Mouse (Mus musculus): ENCODE measurements around the gene Gm20708. TPM values are rescaled to one million over a fixed set of nuclear protein-coding genes. Genes with fewer than 3 reads are reported as not detected.

The Gm20708 gene
- polyA plus RNA-seq (2012; rRNA removed) = 1.0 TPM in 1 of 2 replicates, not detected in the other

DNA sequence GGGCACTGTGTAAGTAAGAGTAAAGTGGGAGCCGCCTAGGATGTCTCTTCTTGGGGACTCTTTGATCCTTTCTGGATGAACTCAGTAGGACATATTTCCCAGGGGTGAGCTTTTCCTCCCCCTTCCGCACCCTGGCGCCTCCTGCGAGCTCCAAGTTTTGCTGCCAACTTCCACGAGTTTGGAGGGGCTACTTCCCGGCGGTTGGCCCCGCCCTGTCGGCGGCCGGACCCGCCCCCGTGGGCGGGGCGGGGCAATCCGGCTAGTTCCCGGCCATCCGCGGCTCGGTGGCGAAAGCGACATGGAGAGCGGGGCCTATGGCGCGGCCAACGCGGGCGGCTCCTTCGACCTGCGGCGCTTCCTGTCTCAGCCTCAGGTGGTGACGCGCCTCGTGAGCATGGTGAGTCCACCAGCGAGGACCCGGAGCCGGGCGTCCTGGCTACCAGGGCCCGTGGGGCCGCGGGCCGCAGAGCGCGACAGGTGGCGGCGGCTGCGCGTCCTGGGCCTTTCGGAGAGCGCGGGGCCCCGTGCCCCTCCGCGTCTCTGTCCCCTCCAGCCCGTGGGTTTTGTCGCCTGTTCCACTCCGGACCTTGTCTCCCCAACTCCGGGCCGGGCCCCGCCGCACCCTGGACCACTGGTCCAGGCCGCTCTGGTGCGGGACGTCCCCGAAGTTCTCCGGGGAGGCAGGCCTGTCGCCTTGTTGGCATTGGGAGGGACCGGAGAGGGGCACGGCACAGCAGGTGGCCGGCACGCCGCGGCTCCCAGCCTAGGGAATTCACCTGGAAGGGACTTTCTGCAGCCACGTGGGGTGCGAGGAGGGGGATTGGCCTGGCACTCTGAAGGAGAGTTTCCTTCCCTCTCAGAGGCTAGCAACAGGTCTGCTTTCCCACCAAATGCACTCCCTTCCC is at the start of gene Gm20708, which contains the start of gene Syngr2:
Gm20708 (plus strand) TSS at position 262 of the 905 bp plus-strand sequence.
Syngr2 (plus strand) TSS at position 262 of the 905 bp plus-strand sequence.
- H3K4me1 ChIP-seq (ENCODE audit: control insufficient read depth, insufficient read depth, low read length) = peaks cover 18% of the 10 kb centered on the region
- peak within 1 kb of the TSS; percentile 2; the same call in 1 of the 2 replicates for H3K27ac ChIP-seq (ENCODE audit: control insufficient read depth, insufficient read depth, low read depth, low read length)
- no peaks in the 10 kb centered on the region for H3K36me3 ChIP-seq (ENCODE audit: control insufficient read depth, insufficient read depth, low read length)
- H3K4me3 ChIP-seq (ENCODE audit: control insufficient read depth, low read depth, low read length) = peak within 1 kb of the TSS; percentile 86
- TF ChIP-seq CTCF (IDR thresholded peaks at IDR 0.05; ENCODE audit: control insufficient read depth, insufficient read depth, insufficient replicate concordance, low read depth, low read length) = no peak
- TF ChIP-seq POLR2A (IDR thresholded peaks at IDR 0.05; ENCODE audit: control insufficient read depth, low read depth, low read length) = peak; percentile 55
- no peaks in the 10 kb centered on the region for H3K27me3 ChIP-seq (ENCODE audit: control insufficient read depth, insufficient read depth, low read length)

- Histone ChIP-seq H3K4me1 (ENCODE audit: control insufficient read depth, insufficient read depth, low read length) (no peaks in the 10 kb centered on the region), H3K27ac (ENCODE audit: control insufficient read depth, insufficient read depth, low read depth, low read length) (no peak overlapping the region), H3K27me3 (ENCODE audit: control insufficient read depth, insufficient read depth, low read length) (no peaks in the 10 kb centered on the region), H3K36me3 (ENCODE audit: control insufficient read depth, insufficient read depth, low read length) (peaks cover 9% of the 10 kb centered on the region; the same call in 1 of the 2 replicates), H3K4me3 (ENCODE audit: control insufficient read depth, low read depth, low read length) (no peak overlapping the region)
- TF ChIP-seq POLR2A (IDR thresholded peaks at IDR 0.05; ENCODE audit: control insufficient read depth, low read depth, low read length) = no peak
- TF ChIP-seq CTCF (IDR thresholded peaks at IDR 0.05; ENCODE audit: control insufficient read depth, insufficient read depth, insufficient replicate concordance, low read depth, low read length) = no peak
Measured at GRCm38 (mm10) chr11:117760374-117761119, 48.9 kb upstream of the Gm20708 start.

GRCm38 (mm10) chr11:117761801-117762200 is 47.7 kb upstream of the Gm20708 start:
- Histone ChIP-seq H3K4me1 (ENCODE audit: control insufficient read depth, insufficient read depth, low read length) (no peaks in the 10 kb centered on the region), H3K27me3 (ENCODE audit: control insufficient read depth, insufficient read depth, low read length) (no peaks in the 10 kb centered on the region), H3K4me3 (ENCODE audit: control insufficient read depth, low read depth, low read length) (no peak overlapping the region), H3K36me3 (ENCODE audit: control insufficient read depth, insufficient read depth, low read length) (peaks cover 9% of the 10 kb centered on the region; the same call in 1 of the 2 replicates), H3K27ac (ENCODE audit: control insufficient read depth, insufficient read depth, low read depth, low read length) (no peak overlapping the region)
- no peak for TF ChIP-seq CTCF (IDR thresholded peaks at IDR 0.05; ENCODE audit: control insufficient read depth, insufficient read depth, insufficient replicate concordance, low read depth, low read length)
- TF ChIP-seq POLR2A (IDR thresholded peaks at IDR 0.05; ENCODE audit: control insufficient read depth, low read depth, low read length) = no peak

DNA sequence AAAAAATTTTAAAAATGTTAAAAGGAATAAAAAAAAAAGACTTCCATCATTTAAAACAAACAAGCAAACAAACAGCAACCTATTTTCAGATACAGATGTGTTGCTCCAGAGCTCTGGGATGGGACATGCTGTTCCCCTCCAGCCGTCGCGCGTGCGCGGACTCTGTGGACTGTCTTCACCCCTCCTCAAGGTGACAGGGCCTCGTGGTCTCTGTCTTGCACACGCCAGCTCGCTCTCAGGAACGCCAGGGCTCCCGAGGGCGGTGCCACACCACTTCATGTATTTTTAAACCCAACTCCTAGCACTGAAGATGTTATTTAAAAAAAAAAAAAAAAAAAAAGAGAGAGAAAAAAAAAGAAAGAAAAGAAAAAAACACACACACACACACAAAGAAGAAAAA is 47.2 kb upstream of the Gm20708 start:
- Histone ChIP-seq H3K27me3 (ENCODE audit: control insufficient read depth, insufficient read depth, low read length) (no peaks in the 10 kb centered on the region), H3K4me3 (ENCODE audit: control insufficient read depth, low read depth, low read length) (no peak overlapping the region), H3K36me3 (ENCODE audit: control insufficient read depth, insufficient read depth, low read length) (peaks cover 9% of the 10 kb centered on the region; the same call in 1 of the 2 replicates), H3K27ac (ENCODE audit: control insufficient read depth, insufficient read depth, low read depth, low read length) (no peak overlapping the region), H3K4me1 (ENCODE audit: control insufficient read depth, insufficient read depth, low read length) (no peaks in the 10 kb centered on the region)
- TF ChIP-seq CTCF (IDR thresholded peaks at IDR 0.05; ENCODE audit: control insufficient read depth, insufficient read depth, insufficient replicate concordance, low read depth, low read length) = no peak
- TF ChIP-seq POLR2A (IDR thresholded peaks at IDR 0.05; ENCODE audit: control insufficient read depth, low read depth, low read length) = no peak

DNA sequence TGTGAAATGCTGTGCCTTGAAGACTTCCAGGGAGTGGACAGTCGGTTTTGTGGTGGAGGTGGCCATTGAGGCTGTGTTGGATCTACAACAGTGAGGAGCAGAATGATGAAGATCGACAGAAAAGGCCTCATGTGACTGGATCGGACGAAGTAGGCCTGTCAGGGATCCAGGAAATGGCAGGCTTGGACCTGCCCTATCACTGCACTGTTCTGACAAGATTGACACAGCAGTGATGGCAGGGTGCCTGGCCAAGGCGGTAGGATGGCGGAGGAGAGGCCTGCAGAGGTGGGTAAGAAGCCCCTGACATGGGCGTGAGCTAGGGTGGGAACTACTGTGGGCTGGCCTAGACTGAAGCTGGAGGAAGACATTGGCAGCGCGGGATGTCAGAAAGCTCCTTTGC is 45.1 kb upstream of the Gm20708 start:
- Histone ChIP-seq H3K4me3 (ENCODE audit: control insufficient read depth, low read depth, low read length) (no peak overlapping the region), H3K27me3 (ENCODE audit: control insufficient read depth, insufficient read depth, low read length) (no peaks in the 10 kb centered on the region), H3K36me3 (ENCODE audit: control insufficient read depth, insufficient read depth, low read length) (0 out of 2 replicates have a peak, but pooled peaks cover 6% of the 10 kb centered on the region), H3K4me1 (ENCODE audit: control insufficient read depth, insufficient read depth, low read length) (no peaks in the 10 kb centered on the region), H3K27ac (ENCODE audit: control insufficient read depth, insufficient read depth, low read depth, low read length) (no peak overlapping the region)
- no peak for TF ChIP-seq POLR2A (IDR thresholded peaks at IDR 0.05; ENCODE audit: control insufficient read depth, low read depth, low read length)
- no peak for TF ChIP-seq CTCF (IDR thresholded peaks at IDR 0.05; ENCODE audit: control insufficient read depth, insufficient read depth, insufficient replicate concordance, low read depth, low read length)

DNA sequence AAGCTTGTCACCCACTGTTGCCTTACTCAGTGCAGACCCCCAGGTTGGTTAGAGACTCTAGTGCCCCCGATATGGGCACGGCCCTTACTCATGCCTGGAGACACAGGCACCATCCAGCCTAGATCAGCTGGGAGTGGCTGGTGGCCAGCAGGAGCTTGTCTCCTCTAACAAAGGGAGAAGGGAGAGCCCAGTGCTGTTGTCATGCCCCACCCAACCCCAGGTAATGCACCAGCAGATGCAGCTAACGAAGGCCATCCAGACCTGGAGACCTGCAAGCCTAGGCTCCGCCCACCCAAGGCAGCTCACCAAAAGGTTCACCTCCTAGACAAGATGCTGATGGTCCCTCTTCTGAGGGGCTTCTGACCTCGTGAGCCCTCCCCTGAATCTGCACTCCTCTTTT is 44.1 kb upstream of the Gm20708 start:
- 0 out of 2 replicates have a peak, but pooled peaks cover 6% of the 10 kb centered on the region for H3K36me3 ChIP-seq (ENCODE audit: control insufficient read depth, insufficient read depth, low read length)
- no peak overlapping the region for H3K27ac ChIP-seq (ENCODE audit: control insufficient read depth, insufficient read depth, low read depth, low read length)
- H3K27me3 ChIP-seq (ENCODE audit: control insufficient read depth, insufficient read depth, low read length) = no peaks in the 10 kb centered on the region
- no peak overlapping the region for H3K4me3 ChIP-seq (ENCODE audit: control insufficient read depth, low read depth, low read length)
- H3K4me1 ChIP-seq (ENCODE audit: control insufficient read depth, insufficient read depth, low read length) = no peaks in the 10 kb centered on the region
- no peak for TF ChIP-seq POLR2A (IDR thresholded peaks at IDR 0.05; ENCODE audit: control insufficient read depth, low read depth, low read length)
- no peak for TF ChIP-seq CTCF (IDR thresholded peaks at IDR 0.05; ENCODE audit: control insufficient read depth, insufficient read depth, insufficient replicate concordance, low read depth, low read length)

GRCm38 (mm10) chr11:117766275-117766674 is 43.2 kb upstream of the Gm20708 start:
- TF ChIP-seq CTCF (IDR thresholded peaks at IDR 0.05; ENCODE audit: control insufficient read depth, insufficient read depth, insufficient replicate concordance, low read depth, low read length) (no peak), POLR2A (IDR thresholded peaks at IDR 0.05; ENCODE audit: control insufficient read depth, low read depth, low read length) (no peak)
- Histone ChIP-seq H3K4me1 (ENCODE audit: control insufficient read depth, insufficient read depth, low read length) (no peaks in the 10 kb centered on the region), H3K36me3 (ENCODE audit: control insufficient read depth, insufficient read depth, low read length) (0 out of 2 replicates have a peak, but pooled peaks cover 2% of the 10 kb centered on the region), H3K27ac (ENCODE audit: control insufficient read depth, insufficient read depth, low read depth, low read length) (no peak overlapping the region), H3K4me3 (ENCODE audit: control insufficient read depth, low read depth, low read length) (no peak overlapping the region), H3K27me3 (ENCODE audit: control insufficient read depth, insufficient read depth, low read length) (no peaks in the 10 kb centered on the region)
